Mouse (Mus musculus) forebrain, embryonic 16.5 days (tissue): Measurements from ENCODE around the gene Vmn1r184. TPM values are rescaled to one million over a fixed set of nuclear protein-coding genes. Genes with fewer than 3 reads are reported as not detected.
"Not testable (repeated sequence)": the region's sequence is repeated elsewhere in the genome, so short reads cannot be mapped to it uniquely, and the experiment has no call there.

Experiments
- ATAC-seq: fragments of 200-750 bp; cut with Nextera tagmentation; 2 replicates; pipeline ENCODE4 v1.8.0; 2017; ENCODE audit warnings: mild to moderate bottlenecking, moderate library complexity
- H3K27ac ChIP-seq: fragments of 300-500 bp; sonication (generic); 2 replicates; pipeline ENCODE4 v1.5.1; 2014; ENCODE audit warnings: low read length, control low read depth
- H3K27me3 ChIP-seq: fragments of 300-500 bp; sonication (generic); replicated peaks from 2 replicates; pipeline ENCODE4 v1.6.1; 2014; ENCODE audit warnings: low read length; ENCODE audit not compliant: control insufficient read depth, insufficient read depth
- H3K36me3 ChIP-seq: fragments of 300-500 bp; sonication (generic); 2 replicates; pipeline ENCODE4 v1.6.1; 2014; ENCODE audit not compliant: control insufficient read depth, insufficient read depth
- H3K4me1 ChIP-seq: fragments of 300-500 bp; sonication (generic); replicated peaks from 2 replicates; pipeline ENCODE4 v1.6.1; 2014; ENCODE audit warnings: low read length; ENCODE audit not compliant: control insufficient read depth, insufficient read depth
- H3K4me2 ChIP-seq: fragments of 300-500 bp; sonication (generic); 2 replicates; pipeline ENCODE4 v1.6.1; 2014; ENCODE audit warnings: mild to moderate bottlenecking, low read length, control low read depth
- H3K4me3 ChIP-seq: fragments of 300-500 bp; sonication (generic); replicated peaks from 2 replicates; pipeline ENCODE4 v1.5.1; 2014; ENCODE audit warnings: mild to moderate bottlenecking, low read length, control low read depth
- H3K9ac ChIP-seq: fragments of 300-500 bp; sonication (generic); replicated peaks from 2 replicates; pipeline ENCODE4 v1.6.1; 2014; ENCODE audit warnings: low read depth, low read length, control low read depth
- H3K9me3 ChIP-seq: fragments of 300-500 bp; sonication (generic); 2 replicates; pipeline ENCODE4 v1.6.1; 2016; ENCODE audit warnings: low read length; ENCODE audit not compliant: control insufficient read depth
- WGBS: fragments of 180-500 bp; shearing (Covaris S2); extraction: QIAGEN DNeasy Blood & Tissue Kit; methylation state at CpG from one replicate; pipeline ENCODE4 v1.1.7; 2014; 5-methylcytosine and 5-hydroxymethylcytosine counted together
- polyA plus RNA-seq: library from polyadenylated mRNA; unstranded; fragments of >200 nt; fragmentation: Nextera tagmentation; extraction: Ambion mirVana; gene quantifications from 2 replicates; pipeline ENCODE4 v1.2.1, GENCODE M21; 2015

Gene Vmn1r184
- polyA plus RNA-seq: not detected in 2 replicates

DNA sequence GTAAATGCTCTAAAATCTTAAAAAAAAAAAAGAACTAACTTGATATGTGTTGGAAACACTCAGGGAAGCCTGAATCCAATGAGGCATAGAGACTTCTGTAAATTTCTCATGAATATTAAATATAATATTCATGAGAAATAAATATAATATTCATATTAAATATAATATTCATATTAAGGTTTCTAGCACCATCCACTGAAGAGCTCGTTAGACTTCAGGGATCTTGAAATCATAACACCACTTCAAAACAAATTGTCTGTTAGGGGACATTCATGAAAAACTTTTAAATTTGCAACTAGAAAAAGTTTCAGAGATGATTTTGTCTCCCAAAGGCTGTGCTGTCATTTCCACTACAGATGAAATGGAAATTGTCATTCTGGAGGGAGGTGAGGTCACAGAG, at the start of gene Vmn1r184:
Gene Vmn1r184, plus strand, starts transcription at position 301 of the 400 bp plus-strand sequence.
- H3K9ac ChIP-seq, H3K27me3 ChIP-seq, H3K4me3 ChIP-seq, H3K36me3 ChIP-seq, H3K4me2 ChIP-seq, ATAC-seq, H3K4me1 ChIP-seq, H3K9me3 ChIP-seq, H3K27ac ChIP-seq: not testable (repeated sequence)
- WGBS: 62% methylated on average over 1 of the region's 1 CpGs

- H3K4me2 ChIP-seq, H3K9ac ChIP-seq, H3K4me3 ChIP-seq, H3K27me3 ChIP-seq, H3K36me3 ChIP-seq, H3K27ac ChIP-seq, H3K4me1 ChIP-seq, H3K9me3 ChIP-seq, ATAC-seq: not testable (repeated sequence)
- WGBS: 84% methylated on average over 8 of the region's 8 CpGs
Observed at GRCm38 (mm10) chr7:26303429-26304166, 43.5 kb downstream of the Vmn1r184 start.

DNA sequence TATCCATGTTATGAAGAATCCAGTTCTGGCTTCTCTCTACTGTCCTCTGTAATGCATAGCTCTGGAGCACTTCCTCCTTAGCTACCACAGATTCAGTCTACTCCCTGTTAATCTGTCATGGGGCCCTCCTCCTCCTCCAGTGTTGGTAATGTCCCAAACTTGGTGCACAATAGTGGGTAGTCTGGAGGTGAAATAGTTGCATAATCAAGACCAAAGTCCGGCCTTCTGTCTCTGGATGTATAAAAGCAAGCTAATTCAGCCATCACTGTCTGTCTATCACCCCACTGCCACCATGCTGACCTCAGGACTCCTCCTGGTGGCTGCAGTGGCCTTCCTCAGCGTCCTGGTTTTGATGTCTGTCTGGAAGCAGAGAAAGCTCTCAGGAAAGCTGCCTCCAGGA, 46.8 kb downstream of the Vmn1r184 start, which contains the start of gene Cyp2a4:
Gene Cyp2a4, plus strand, starts transcription at position 244 of the 400 bp plus-strand sequence.
- H3K4me3 ChIP-seq, H3K27me3 ChIP-seq, H3K36me3 ChIP-seq, H3K4me1 ChIP-seq, ATAC-seq, H3K4me2 ChIP-seq, H3K27ac ChIP-seq, H3K9me3 ChIP-seq, H3K9ac ChIP-seq: not testable (repeated sequence)
- 71% methylated on average over 2 of the region's 2 CpGs for WGBS

DNA sequence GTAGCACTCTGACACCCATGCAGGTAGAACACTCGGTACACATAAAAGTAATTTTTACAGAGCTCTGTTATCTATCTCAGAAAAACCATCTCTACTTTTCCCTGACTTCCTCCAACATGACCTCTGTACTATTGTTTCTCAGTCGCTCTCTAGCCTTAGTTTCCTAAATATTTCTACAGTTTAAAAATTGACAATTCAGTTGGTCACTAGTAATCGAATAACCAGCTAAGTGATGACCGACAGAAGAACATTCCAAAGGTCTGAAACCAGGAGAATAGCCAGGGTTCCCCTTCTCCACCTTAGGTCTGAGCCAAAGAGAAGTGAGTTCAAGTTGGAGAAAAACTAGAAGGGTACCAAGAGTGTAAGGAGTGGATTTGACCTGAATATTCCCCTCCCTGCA, 51.7 kb downstream of the Vmn1r184 start:
- H3K9me3 ChIP-seq, H3K36me3 ChIP-seq, H3K4me3 ChIP-seq, H3K27me3 ChIP-seq, H3K9ac ChIP-seq, H3K4me1 ChIP-seq, ATAC-seq, H3K27ac ChIP-seq, H3K4me2 ChIP-seq: not testable (repeated sequence)
- WGBS: 87% methylated on average over 4 of the region's 4 CpGs

DNA sequence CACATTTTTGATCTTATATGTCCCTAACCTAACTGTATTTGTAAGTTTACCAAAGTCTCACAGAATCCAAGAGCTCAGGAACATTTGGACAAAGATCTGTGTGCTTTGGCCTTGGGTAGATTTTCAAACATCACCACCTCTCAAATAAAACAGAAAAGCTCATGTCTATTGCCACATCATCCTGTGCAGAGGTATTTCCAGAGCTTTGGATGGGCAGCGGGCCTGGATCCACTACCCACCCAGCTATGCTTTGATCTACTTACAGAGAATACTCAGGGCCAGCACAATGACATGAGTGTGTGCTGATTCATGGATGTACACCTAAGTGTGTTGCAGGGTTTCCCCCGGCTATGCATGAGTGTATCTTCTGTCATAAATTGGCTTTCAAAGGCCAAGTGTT, 55.1 kb downstream of the Vmn1r184 start:
- H3K27ac ChIP-seq, H3K4me1 ChIP-seq, H3K36me3 ChIP-seq, H3K4me2 ChIP-seq, H3K4me3 ChIP-seq, H3K9me3 ChIP-seq, H3K9ac ChIP-seq, ATAC-seq, H3K27me3 ChIP-seq: not testable (repeated sequence)
- 87% methylated on average over 2 of the region's 2 CpGs for WGBS

DNA sequence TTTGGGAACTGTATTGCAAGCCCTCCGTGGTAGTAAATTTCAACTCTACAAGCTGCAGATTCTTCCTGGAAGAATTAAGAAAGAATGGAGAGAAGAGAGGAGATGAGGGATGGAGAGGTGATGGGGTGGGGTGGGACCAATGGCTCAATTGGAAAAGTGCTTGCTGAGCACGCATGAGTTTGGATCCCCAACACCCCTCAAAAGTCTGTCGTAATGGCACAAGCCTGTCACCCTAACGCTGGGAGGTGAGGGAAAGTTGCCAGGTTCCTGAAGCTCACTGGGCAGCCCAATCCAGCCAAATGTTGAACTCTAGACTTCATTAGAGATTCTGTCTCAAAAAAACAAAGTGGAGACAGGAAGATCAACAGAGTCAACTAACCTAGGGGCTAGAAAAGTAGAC, 55.7 kb downstream of the Vmn1r184 start:
- 86% methylated on average over 4 of the region's 4 CpGs for WGBS
- not testable (repeated sequence) for H3K4me2 ChIP-seq, H3K27ac ChIP-seq, H3K27me3 ChIP-seq, H3K9ac ChIP-seq, ATAC-seq, H3K36me3 ChIP-seq, H3K4me1 ChIP-seq, H3K4me3 ChIP-seq, H3K9me3 ChIP-seq

Other genes with a start within 250 kb of the Vmn1r184 start
- gene Cyp2b13, start 198.8 kb upstream of the Vmn1r184 start, polyA plus RNA-seq: not detected in 2 replicates
- gene Cyp2b9, start 86.9 kb upstream of the Vmn1r184 start, polyA plus RNA-seq: not detected in 2 replicates
- not detected in 2 replicates for gene Cyp2a4, start 46.8 kb downstream of the Vmn1r184 start, polyA plus RNA-seq
- not detected in 2 replicates for gene Nlrp9c, start 143.4 kb downstream of the Vmn1r184 start, polyA plus RNA-seq
- gene Nlrp4a, start 174.8 kb downstream of the Vmn1r184 start, polyA plus RNA-seq: not detected in 2 replicates